Mouse (Mus musculus): Measurements from ENCODE around the gene Serpine3. TPM values are rescaled to one million over a fixed set of nuclear protein-coding genes. Genes with fewer than 3 reads are reported as not detected.
"Not testable (repeated sequence)": the region's sequence is repeated elsewhere in the genome, so short reads cannot be mapped to it uniquely, and the experiment has no call there.

The Serpine3 gene
- polyA plus RNA-seq, 1 experiment from 2014 or later = not detected

DNA sequence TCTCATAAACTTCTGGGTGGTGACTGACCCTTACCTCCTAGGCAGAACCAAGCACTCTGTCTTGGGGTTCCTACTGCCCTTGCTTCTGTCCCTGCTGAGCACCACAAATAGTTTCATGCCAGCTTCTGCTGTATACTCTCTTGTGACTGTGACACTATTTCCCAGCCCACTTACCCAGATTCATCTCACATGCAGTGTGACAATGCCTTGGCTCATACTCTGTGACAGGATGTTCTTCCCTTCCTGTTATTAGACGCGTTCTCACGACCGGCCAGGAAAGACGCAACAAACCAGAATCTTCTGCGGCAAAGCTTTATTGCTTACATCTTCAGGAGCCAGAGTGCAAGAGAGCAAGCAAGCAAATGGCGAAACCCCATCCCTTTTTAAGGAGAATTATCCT, 21.1 kb upstream of the Serpine3 start:
- H3K9ac ChIP-seq (ENCODE audit: low read length); H3K27ac ChIP-seq (ENCODE audit: low read depth, low read length); H3K4me3 ChIP-seq (ENCODE audit: low read depth, low read length); H3K9me3 ChIP-seq (ENCODE audit: control insufficient read depth, low read length); ATAC-seq (replicated peaks; ENCODE audit: low FRiP score); H3K27me3 ChIP-seq (ENCODE audit: control insufficient read depth, insufficient read depth, low read length); H3K4me2 ChIP-seq (ENCODE audit: low read depth, low read length, severe bottlenecking); DNase-seq (ENCODE audit: low spot score); H3K36me3 ChIP-seq (ENCODE audit: control insufficient read depth, insufficient read depth, low read length); H3K4me1 ChIP-seq (replicated peaks; ENCODE audit: control insufficient read depth, insufficient read depth, low read length): not testable (repeated sequence)
- 86% methylated on average over 6 of the region's 7 CpGs for WGBS

DNA sequence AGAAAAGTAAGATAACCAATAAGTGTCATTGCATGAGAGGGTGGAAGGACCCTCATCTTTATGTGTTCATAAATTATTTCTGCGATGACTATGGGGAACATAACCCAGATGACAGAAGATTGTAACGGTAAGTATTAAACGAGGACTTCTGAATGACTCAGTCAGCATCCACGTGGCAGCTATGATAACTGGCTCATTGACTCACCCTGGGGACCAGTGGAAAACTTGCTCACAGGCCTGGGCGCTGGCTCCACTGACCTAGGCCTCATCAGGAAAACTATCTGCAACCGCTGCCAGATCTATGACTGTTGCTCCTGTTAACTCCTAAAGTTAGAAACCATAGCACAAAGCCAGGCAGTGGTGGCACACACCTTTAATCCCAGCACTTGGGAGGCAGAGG, 15.1 kb upstream of the Serpine3 start:
- Histone ChIP-seq H3K4me1 (replicated peaks; ENCODE audit: control insufficient read depth, insufficient read depth, low read length) (no peaks in the 10 kb centered on the region), H3K4me3 (ENCODE audit: low read depth, low read length) (no peak overlapping the region), H3K9ac (ENCODE audit: low read length) (no peak overlapping the region), H3K27me3 (ENCODE audit: control insufficient read depth, insufficient read depth, low read length) (no peaks in the 10 kb centered on the region), H3K9me3 (ENCODE audit: control insufficient read depth, low read length) (no peaks in the 10 kb centered on the region), H3K4me2 (ENCODE audit: low read depth, low read length, severe bottlenecking) (no peak overlapping the region), H3K27ac (ENCODE audit: low read depth, low read length) (no peak overlapping the region), H3K36me3 (ENCODE audit: control insufficient read depth, insufficient read depth, low read length) (no peaks in the 10 kb centered on the region)
- WGBS = 89% methylated on average over 6 of the region's 6 CpGs
- no peak for DNase-seq (ENCODE audit: low spot score)
- ATAC-seq (replicated peaks; ENCODE audit: low FRiP score) = no peak

DNA sequence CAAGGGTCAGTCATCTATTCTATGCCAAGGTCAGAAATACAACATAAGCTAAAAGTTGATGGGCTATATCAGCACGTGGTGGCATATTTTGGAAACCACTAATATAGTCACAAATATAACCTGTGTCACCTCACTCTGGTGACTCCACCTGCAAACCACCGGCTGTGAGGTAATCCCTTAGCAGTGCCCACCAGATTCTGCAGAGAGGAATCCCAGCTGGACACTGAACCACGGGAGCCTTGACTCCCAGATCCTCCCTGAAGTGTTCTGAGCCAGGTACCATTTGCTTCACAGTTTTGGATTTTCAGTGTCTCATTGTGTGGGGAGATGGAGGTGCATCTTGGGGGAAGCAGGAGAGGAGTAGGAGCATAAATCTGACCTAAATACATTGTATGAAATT, 13.1 kb upstream of the Serpine3 start:
- no peak overlapping the region for H3K4me3 ChIP-seq (ENCODE audit: low read depth, low read length)
- no peak for DNase-seq (ENCODE audit: low spot score)
- WGBS = 70% methylated on average over 3 of the region's 3 CpGs
- no peak overlapping the region for H3K27ac ChIP-seq (ENCODE audit: low read depth, low read length)
- no peak for ATAC-seq (replicated peaks; ENCODE audit: low FRiP score)
- no peak overlapping the region for H3K9ac ChIP-seq (ENCODE audit: low read length)
- no peaks in the 10 kb centered on the region for H3K27me3 ChIP-seq (ENCODE audit: control insufficient read depth, insufficient read depth, low read length)
- no peaks in the 10 kb centered on the region for H3K4me1 ChIP-seq (replicated peaks; ENCODE audit: control insufficient read depth, insufficient read depth, low read length)
- H3K4me2 ChIP-seq (ENCODE audit: low read depth, low read length, severe bottlenecking) = no peak overlapping the region
- H3K36me3 ChIP-seq (ENCODE audit: control insufficient read depth, insufficient read depth, low read length) = no peaks in the 10 kb centered on the region
- no peaks in the 10 kb centered on the region for H3K9me3 ChIP-seq (ENCODE audit: control insufficient read depth, low read length)

DNA sequence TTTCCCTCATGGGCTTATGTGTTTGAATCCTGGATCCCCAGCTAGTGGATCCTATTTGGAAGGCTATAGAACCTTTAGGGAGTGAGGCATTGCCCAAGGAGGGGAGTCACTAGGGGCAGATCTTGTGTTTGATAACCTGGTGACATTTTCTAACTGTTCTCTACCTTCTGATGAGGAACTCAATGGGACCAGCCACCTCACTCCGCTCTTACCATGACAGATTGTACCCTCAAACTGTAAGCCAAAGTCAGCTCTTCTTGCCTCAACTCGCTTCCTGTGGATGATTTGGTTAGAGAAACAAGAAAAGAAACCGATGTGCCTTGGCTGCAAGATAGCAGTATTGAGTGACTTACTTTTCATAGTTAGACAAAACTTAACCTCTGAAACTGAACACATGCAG, 11.7 kb upstream of the Serpine3 start:
- H3K36me3 ChIP-seq (ENCODE audit: control insufficient read depth, insufficient read depth, low read length) = no peaks in the 10 kb centered on the region
- H3K27me3 ChIP-seq (ENCODE audit: control insufficient read depth, insufficient read depth, low read length) = no peaks in the 10 kb centered on the region
- H3K4me1 ChIP-seq (replicated peaks; ENCODE audit: control insufficient read depth, insufficient read depth, low read length) = no peaks in the 10 kb centered on the region
- no peak overlapping the region for H3K4me2 ChIP-seq (ENCODE audit: low read depth, low read length, severe bottlenecking)
- no peak for DNase-seq (ENCODE audit: low spot score)
- no peak for ATAC-seq (replicated peaks; ENCODE audit: low FRiP score)
- no peak overlapping the region for H3K9ac ChIP-seq (ENCODE audit: low read length)
- no peak overlapping the region for H3K27ac ChIP-seq (ENCODE audit: low read depth, low read length)
- H3K4me3 ChIP-seq (ENCODE audit: low read depth, low read length) = no peak overlapping the region
- no peaks in the 10 kb centered on the region for H3K9me3 ChIP-seq (ENCODE audit: control insufficient read depth, low read length)
- WGBS = 90% methylated on average over 3 of the region's 3 CpGs

DNA sequence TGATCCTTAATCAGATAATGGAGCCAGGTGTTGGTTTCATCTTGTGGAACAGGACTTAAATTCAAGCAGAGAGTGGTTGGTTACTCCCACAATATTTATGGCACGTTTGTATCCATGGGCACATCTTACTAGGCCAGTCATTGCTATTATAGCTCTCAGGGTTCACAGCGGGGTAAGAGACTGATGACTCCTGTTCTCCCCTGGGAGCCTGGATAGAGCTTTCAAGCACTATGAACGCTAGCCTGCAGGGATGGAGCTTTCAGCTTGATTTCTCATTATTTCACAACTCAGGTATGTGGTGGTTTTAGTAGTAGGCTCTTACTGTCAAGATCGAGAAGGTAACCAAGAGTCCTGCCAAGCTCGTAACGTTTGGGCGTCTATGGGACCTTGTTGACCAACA, 7.5 kb upstream of the Serpine3 start:
- WGBS = 85% methylated on average over 7 of the region's 7 CpGs

DNA sequence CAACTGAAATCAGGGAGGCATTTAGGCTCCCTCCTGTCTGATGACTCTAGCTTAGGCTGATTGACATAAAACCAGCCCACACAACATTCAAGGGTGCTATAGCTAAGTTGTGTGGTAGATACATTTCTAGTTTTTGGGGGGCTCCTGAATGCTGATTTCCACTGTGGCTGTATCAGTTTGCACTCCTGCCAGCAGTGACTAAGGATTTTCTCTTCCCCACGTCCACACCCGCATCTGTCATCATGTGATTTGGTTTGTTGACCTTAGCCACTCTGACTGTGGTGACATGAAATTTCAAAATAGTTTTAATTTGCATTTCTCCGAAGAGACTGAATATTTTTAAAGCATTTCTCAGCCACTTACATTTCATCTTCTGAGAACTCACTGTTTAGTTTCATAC, 6.0 kb upstream of the Serpine3 start:
- Histone ChIP-seq H3K27ac (ENCODE audit: low read depth, low read length) (no peak overlapping the region), H3K9me3 (ENCODE audit: control insufficient read depth, low read length) (no peaks in the 10 kb centered on the region), H3K4me1 (replicated peaks; ENCODE audit: control insufficient read depth, insufficient read depth, low read length) (no peaks in the 10 kb centered on the region), H3K36me3 (ENCODE audit: control insufficient read depth, insufficient read depth, low read length) (no peaks in the 10 kb centered on the region), H3K4me3 (ENCODE audit: low read depth, low read length) (no peak overlapping the region), H3K27me3 (ENCODE audit: control insufficient read depth, insufficient read depth, low read length) (no peaks in the 10 kb centered on the region), H3K4me2 (ENCODE audit: low read depth, low read length, severe bottlenecking) (no peak overlapping the region), H3K9ac (ENCODE audit: low read length) (no peak overlapping the region)
- DNase-seq (ENCODE audit: low spot score) (no peak), ATAC-seq (replicated peaks; ENCODE audit: low FRiP score) (no peak)
- WGBS = 83% methylated on average over 3 of the region's 3 CpGs

More for the DNA sequence above, 7.5 kb upstream of the Serpine3 start:
- Histone ChIP-seq H3K27me3 (ENCODE audit: control insufficient read depth, insufficient read depth, low read length) (no peaks in the 10 kb centered on the region), H3K36me3 (ENCODE audit: control insufficient read depth, insufficient read depth, low read length) (no peaks in the 10 kb centered on the region), H3K4me3 (ENCODE audit: low read depth, low read length) (no peak overlapping the region), H3K4me2 (ENCODE audit: low read depth, low read length, severe bottlenecking) (no peak overlapping the region), H3K9me3 (ENCODE audit: control insufficient read depth, low read length) (no peaks in the 10 kb centered on the region), H3K27ac (ENCODE audit: low read depth, low read length) (no peak overlapping the region), H3K9ac (ENCODE audit: low read length) (no peak overlapping the region), H3K4me1 (replicated peaks; ENCODE audit: control insufficient read depth, insufficient read depth, low read length) (no peaks in the 10 kb centered on the region)
- no peak for ATAC-seq (replicated peaks; ENCODE audit: low FRiP score)
- no peak for DNase-seq (ENCODE audit: low spot score)

DNA sequence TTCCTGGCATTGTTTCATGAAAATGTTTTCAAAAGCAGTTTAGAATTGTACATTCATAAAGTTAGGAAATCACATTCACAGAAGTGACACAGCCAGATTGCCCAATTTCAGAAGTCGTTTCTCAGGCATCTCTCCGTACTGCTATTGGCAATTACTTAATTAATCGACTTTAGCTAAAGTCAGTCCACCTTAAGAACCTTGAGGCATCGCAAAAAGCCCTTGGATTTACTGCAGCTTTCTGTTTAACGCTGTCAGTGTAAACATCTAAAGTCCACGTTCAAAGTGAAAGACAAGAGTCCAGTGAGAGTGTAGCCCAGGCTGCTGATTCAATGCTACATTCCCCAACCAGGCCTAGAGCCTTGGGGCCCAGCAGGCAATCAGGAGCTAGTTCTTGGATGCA, 1.1 kb upstream of the Serpine3 start:
- DNase-seq (ENCODE audit: low spot score) = no peak
- Histone ChIP-seq H3K4me1 (replicated peaks; ENCODE audit: control insufficient read depth, insufficient read depth, low read length) (no peaks in the 10 kb centered on the region), H3K27ac (ENCODE audit: low read depth, low read length) (no peak overlapping the region), H3K9me3 (ENCODE audit: control insufficient read depth, low read length) (no peaks in the 10 kb centered on the region), H3K4me2 (ENCODE audit: low read depth, low read length, severe bottlenecking) (no peak overlapping the region), H3K4me3 (ENCODE audit: low read depth, low read length) (no peak overlapping the region), H3K27me3 (ENCODE audit: control insufficient read depth, insufficient read depth, low read length) (no peaks in the 10 kb centered on the region), H3K36me3 (ENCODE audit: control insufficient read depth, insufficient read depth, low read length) (no peaks in the 10 kb centered on the region), H3K9ac (ENCODE audit: low read length) (no peak overlapping the region)
- no peak for ATAC-seq (replicated peaks; ENCODE audit: low FRiP score)
- WGBS = 86% methylated on average over 6 of the region's 6 CpGs

DNA sequence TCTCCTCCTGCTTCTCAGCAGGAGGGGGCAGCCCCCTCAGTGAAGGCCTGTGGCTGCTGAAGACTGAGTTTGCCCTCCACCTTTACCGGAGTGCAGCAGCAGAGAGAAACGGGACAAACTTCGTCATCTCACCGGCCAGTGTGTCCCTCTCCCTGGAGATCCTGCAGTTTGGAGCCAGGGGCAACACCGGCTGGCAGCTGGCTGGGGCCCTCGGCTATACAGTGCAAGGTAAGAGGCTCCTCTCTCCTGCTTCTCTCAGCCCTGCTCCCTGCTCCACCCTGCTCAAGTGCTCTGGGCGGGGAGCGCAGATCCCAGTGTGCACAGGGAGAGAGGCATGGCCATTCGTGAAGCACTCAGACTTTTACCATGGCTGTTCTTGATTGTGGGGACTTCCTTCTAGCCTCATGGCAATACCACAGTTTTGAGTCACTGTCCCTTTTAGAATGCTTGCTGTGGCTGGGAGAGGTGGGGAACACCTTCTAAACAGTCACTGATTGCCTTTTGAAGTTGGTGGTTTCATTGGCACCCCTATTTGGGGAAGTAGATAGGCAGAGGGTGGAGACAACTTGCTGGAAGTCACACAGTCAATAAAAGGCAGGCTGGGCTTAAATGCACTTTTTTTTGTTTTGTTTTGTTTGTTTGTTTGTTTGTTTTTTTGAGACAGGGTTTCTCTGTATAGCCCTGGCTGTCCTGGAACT, 1.7 kb downstream of the Serpine3 start:
- Histone ChIP-seq H3K27ac (ENCODE audit: low read depth, low read length) (no peak overlapping the region), H3K9me3 (ENCODE audit: control insufficient read depth, low read length) (no peaks in the 10 kb centered on the region), H3K36me3 (ENCODE audit: control insufficient read depth, insufficient read depth, low read length) (no peaks in the 10 kb centered on the region), H3K4me1 (replicated peaks; ENCODE audit: control insufficient read depth, insufficient read depth, low read length) (no peaks in the 10 kb centered on the region), H3K27me3 (ENCODE audit: control insufficient read depth, insufficient read depth, low read length) (no peaks in the 10 kb centered on the region), H3K4me3 (ENCODE audit: low read depth, low read length) (no peak overlapping the region), H3K4me2 (ENCODE audit: low read depth, low read length, severe bottlenecking) (no peak overlapping the region), H3K9ac (ENCODE audit: low read length) (no peak overlapping the region)
- DNase-seq (ENCODE audit: low spot score) (no peak), ATAC-seq (replicated peaks; ENCODE audit: low FRiP score) (no peak)
- 50% methylated on average over 9 of the region's 9 CpGs for WGBS

DNA sequence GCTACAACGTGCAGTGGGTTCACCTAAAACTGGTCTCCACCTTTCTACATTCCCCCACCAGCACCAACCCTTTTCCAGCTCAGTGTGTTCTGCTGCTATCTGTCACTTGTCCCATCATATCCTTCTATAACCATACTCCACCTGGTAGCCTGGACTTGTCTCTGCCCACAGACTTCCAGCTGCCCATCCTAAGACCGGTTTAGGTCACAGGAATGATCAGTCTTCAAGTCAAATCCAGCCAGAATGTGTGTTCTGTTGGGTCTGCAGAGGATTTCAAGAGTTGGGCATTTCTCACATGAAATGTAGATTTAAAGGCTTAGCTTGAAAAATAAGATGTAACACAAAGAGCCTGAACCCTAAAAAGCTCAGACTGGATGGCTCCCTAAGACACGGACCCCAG, 10.2 kb downstream of the Serpine3 start:
- no peaks in the 10 kb centered on the region for H3K9me3 ChIP-seq (ENCODE audit: control insufficient read depth, low read length)
- H3K4me1 ChIP-seq (replicated peaks; ENCODE audit: control insufficient read depth, insufficient read depth, low read length) = no peaks in the 10 kb centered on the region
- H3K36me3 ChIP-seq (ENCODE audit: control insufficient read depth, insufficient read depth, low read length) = no peaks in the 10 kb centered on the region
- WGBS = 85% methylated on average over 3 of the region's 3 CpGs
- H3K27ac ChIP-seq (ENCODE audit: low read depth, low read length) = no peak overlapping the region
- ATAC-seq (replicated peaks; ENCODE audit: low FRiP score) (no peak), DNase-seq (ENCODE audit: low spot score) (no peak)
- no peak overlapping the region for H3K9ac ChIP-seq (ENCODE audit: low read length)
- no peak overlapping the region for H3K4me3 ChIP-seq (ENCODE audit: low read depth, low read length)
- no peak overlapping the region for H3K4me2 ChIP-seq (ENCODE audit: low read depth, low read length, severe bottlenecking)
- no peaks in the 10 kb centered on the region for H3K27me3 ChIP-seq (ENCODE audit: control insufficient read depth, insufficient read depth, low read length)

Data from forebrain, embryonic 11.5 days (tissue).